Mouse (Mus musculus) myocyte (in vitro differentiated cells): Measurements from ENCODE around the gene Pvalb.

Experiments used
- POLR2A ChIP-seq: IDR thresholded peaks from one replicate; pipeline ENCODE4 v1.6.1; 2011; ENCODE audit warnings: low read depth, mild to moderate bottlenecking, control low read depth, moderate library complexity; ENCODE audit not compliant: insufficient read length
- USF1 ChIP-seq: IDR thresholded peaks from one replicate; pipeline ENCODE4 v1.6.1; 2011; ENCODE audit warnings: low read depth, mild to moderate bottlenecking, control low read depth, moderate library complexity

DNA sequence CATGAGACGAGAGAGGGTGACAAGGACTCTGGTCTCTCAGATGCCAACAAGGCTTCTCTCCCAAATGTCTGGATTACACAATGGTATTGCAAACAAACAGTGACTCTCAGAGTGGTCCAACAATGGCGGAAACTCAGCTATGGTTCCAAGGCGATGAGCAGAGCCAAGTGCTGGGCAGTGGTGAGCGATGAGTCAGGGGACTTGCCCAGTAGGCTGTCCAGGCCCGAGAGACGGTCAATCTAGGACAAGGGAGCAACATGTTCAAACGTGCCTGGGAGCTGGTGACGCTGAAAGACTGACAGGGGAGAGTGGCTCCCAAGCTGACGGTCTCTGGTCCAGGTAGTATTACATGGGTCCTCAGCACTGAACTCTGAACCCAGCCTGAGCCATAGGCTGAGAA, 9.1 kb upstream of the Pvalb start:
- TF ChIP-seq USF1 (no peak), POLR2A (no peak)
